Mouse (Mus musculus) midbrain, postnatal 0 days (tissue): ENCODE measurements around the gene Dtnb. TPM values are rescaled to one million over a fixed set of nuclear protein-coding genes. Genes with fewer than 3 reads are reported as not detected.

ENCODE experiments used
- ATAC-seq: fragments of 200-750 bp; cut with Nextera tagmentation; 2 replicates; pipeline ENCODE4 v1.8.0; 2017; ENCODE audit warnings: moderate number of reproducible peaks, mild to moderate bottlenecking, moderate TSS enrichment, moderate library complexity; ENCODE audit not compliant: low FRiP score
- DNase-seq: peaks from one replicate; pipeline ENCODE4 v3.0.0-alpha.2; 2015; ENCODE audit warnings: low spot score
- H3K27ac ChIP-seq: fragments of 300-500 bp; sonication (generic); 2 replicates; pipeline ENCODE4 v1.5.1; 2014; ENCODE audit warnings: low read depth, mild to moderate bottlenecking, low read length, mixed read lengths
- H3K27me3 ChIP-seq: fragments of 300-500 bp; sonication (generic); 2 replicates; pipeline ENCODE4 v1.6.1; 2014; ENCODE audit warnings: low read length, control low read depth, mixed read lengths; ENCODE audit not compliant: insufficient read depth
- H3K36me3 ChIP-seq: fragments of 300-500 bp; sonication (generic); 2 replicates; pipeline ENCODE4 v1.6.1; 2014; ENCODE audit warnings: low read length, control low read depth, mixed read lengths; ENCODE audit not compliant: insufficient read depth
- H3K4me1 ChIP-seq: fragments of 300-500 bp; sonication (generic); 2 replicates; pipeline ENCODE4 v1.6.1; 2014; ENCODE audit warnings: mild to moderate bottlenecking, control low read depth, antibody characterized with exemption, low read length, mixed read lengths; ENCODE audit not compliant: insufficient read depth
- H3K4me2 ChIP-seq: fragments of 300-500 bp; sonication (generic); 2 replicates; pipeline ENCODE4 v1.6.1; 2014; ENCODE audit warnings: low read depth, mild to moderate bottlenecking, low read length, mixed read lengths; ENCODE audit not compliant: poor library complexity, severe bottlenecking
- H3K4me3 ChIP-seq: fragments of 300-500 bp; sonication (generic); 2 replicates; pipeline ENCODE4 v1.5.1; 2014; ENCODE audit warnings: low read depth, mild to moderate bottlenecking, low read length, moderate library complexity
- H3K9ac ChIP-seq: fragments of 300-500 bp; sonication (generic); replicated peaks from 2 replicates; pipeline ENCODE4 v1.6.1; 2014; ENCODE audit warnings: mild to moderate bottlenecking, low read length, moderate library complexity, mixed read lengths; ENCODE audit not compliant: poor library complexity, severe bottlenecking
- H3K9me3 ChIP-seq: fragments of 300-500 bp; sonication (generic); 2 replicates; pipeline ENCODE4 v1.6.1; 2016; ENCODE audit warnings: low read length, control low read depth
- CTCF ChIP-seq: IDR thresholded peaks from 2 replicates; pipeline ENCODE4 v1.5.1; 2016; ENCODE audit warnings: antibody characterized with exemption, mild to moderate bottlenecking
- WGBS: fragments of 180-500 bp; shearing (Covaris S2); extraction: QIAGEN DNeasy Blood & Tissue Kit; methylation state at CpG from one replicate; pipeline ENCODE4 v1.1.7; 2014; 5-methylcytosine and 5-hydroxymethylcytosine counted together
- polyA plus RNA-seq: library from polyadenylated mRNA; unstranded; fragments of >200 nt; fragmentation: Nextera tagmentation; extraction: Ambion mirVana; gene quantifications from 2 replicates; pipeline ENCODE4 v1.2.1, GENCODE M21; 2015
- total RNA-seq: library from RNA; depleted of rRNA; stranded (reverse); fragments of >200 nt; gene quantifications from 2 replicates; pipeline ENCODE4 v1.2.3, GENCODE M21; 2014

Gene Dtnb
- total and polyA plus RNA-seq, 2 experiments from 2014 or later = 52.0 to 57.3 TPM

DNA sequence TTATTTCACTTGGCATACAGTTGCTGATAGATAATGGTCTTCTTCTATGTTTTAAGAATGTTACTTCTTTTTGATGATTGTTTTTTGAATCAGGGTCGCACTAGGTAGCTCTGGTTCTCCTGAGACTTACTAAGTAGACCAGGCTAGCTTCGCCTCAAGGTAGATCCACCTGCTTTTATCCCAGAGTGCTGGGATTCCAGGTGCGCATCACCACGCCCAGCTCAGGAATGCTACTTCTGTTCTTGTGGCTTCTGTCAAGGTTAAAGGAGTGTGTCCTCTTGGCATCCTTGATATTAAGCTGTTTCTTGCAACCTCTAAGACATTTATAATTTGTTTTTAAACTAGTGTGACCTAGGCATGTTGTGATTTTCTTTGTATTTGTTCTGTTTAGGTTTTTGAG lies 30.6 kb downstream of the Dtnb start:
- WGBS = 94% methylated on average over 4 of the region's 4 CpGs
- H3K4me2 ChIP-seq = no peak overlapping the region
- H3K9ac ChIP-seq = no peak overlapping the region
- H3K36me3 ChIP-seq = peaks cover 15% of the 10 kb centered on the region
- H3K9me3 ChIP-seq = no peaks in the 10 kb centered on the region
- TF ChIP-seq CTCF = no peak
- H3K27me3 ChIP-seq = no peaks in the 10 kb centered on the region
- no peak overlapping the region for H3K27ac ChIP-seq
- H3K4me3 ChIP-seq = no peak overlapping the region
- H3K4me1 ChIP-seq = no peaks in the 10 kb centered on the region
- ATAC-seq = no peak
- no peak for DNase-seq

DNA sequence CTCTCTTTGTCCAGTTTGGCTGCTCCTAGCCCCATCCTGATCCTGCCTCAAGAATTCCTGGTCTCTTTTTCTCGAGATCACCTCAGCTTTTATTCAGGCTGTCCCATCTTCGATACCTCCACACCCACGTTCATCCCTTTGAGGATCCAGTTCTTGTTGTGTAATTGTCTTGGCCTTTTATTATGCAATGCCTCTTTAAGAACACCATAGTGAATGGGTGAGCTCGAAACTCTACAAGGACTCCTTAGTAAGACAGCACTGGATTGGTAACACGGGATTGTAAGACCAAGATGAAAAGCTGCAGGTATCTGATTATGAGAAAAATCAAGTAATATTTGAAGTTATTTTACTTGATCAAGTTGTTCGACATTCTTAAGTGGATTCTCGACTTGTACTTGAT lies 34.0 kb downstream of the Dtnb start:
- Histone ChIP-seq H3K27ac (no peak overlapping the region), H3K4me2 (no peak overlapping the region), H3K4me1 (no peaks in the 10 kb centered on the region), H3K9ac (no peak overlapping the region), H3K4me3 (no peak overlapping the region), H3K36me3 (0 out of 2 replicates have a peak, but pooled peaks cover 3% of the 10 kb centered on the region), H3K27me3 (no peaks in the 10 kb centered on the region), H3K9me3 (no peaks in the 10 kb centered on the region)
- WGBS = 78% methylated on average over 7 of the region's 7 CpGs
- DNase-seq (no peak), ATAC-seq (no peak)
- no peak for TF ChIP-seq CTCF

DNA sequence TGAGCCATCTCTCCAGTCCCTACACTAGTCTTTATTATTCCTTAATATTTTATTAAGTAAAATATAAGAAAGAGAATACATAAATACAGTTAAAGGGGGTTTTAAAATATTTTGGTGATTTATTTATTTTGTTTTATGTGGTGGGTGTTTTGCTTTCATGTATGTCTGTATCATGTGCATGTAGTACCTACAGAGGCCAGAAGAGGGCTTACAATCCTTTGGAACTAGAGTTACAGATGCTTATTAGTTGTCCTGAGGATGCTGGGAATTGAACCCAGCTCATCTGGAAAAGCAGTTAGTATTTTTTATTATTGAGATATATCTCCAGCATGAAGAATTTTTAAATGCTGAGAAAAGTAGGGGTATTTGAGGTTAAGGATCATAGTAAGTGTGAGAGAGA lies 37.6 kb downstream of the Dtnb start:
- H3K4me3 ChIP-seq = no peak overlapping the region
- ATAC-seq (no peak), DNase-seq (no peak)
- H3K9ac ChIP-seq = no peak overlapping the region
- H3K4me2 ChIP-seq = no peak overlapping the region
- H3K27ac ChIP-seq = no peak overlapping the region
- H3K27me3 ChIP-seq = no peaks in the 10 kb centered on the region
- H3K36me3 ChIP-seq = 0 out of 2 replicates have a peak, but pooled peaks cover 3% of the 10 kb centered on the region
- no peaks in the 10 kb centered on the region for H3K4me1 ChIP-seq
- no peaks in the 10 kb centered on the region for H3K9me3 ChIP-seq
- TF ChIP-seq CTCF = peak; percentile 46

DNA sequence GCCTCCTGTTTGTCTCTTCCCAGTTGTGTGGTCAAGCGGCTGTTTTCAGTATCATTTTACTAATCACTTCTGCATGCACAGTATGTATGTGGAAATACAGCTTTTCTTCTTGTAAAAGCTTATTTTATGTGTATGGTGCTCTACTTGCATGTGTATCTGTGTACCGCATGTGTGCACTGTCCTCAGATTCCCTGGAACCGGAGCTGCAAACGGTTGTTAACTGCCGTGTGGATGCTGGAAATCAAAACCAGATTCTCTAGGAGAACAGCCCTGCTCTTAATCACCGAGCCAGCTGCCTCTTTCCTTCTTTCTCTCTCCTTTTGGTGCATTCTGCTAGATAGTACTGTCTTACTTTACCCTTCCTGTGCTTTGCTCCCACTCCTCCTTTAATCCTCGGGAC lies 39.7 kb downstream of the Dtnb start:
- no peak for ATAC-seq
- no peaks in the 10 kb centered on the region for H3K4me1 ChIP-seq
- H3K27ac ChIP-seq = no peak overlapping the region
- no peak overlapping the region for H3K9ac ChIP-seq
- H3K9me3 ChIP-seq = no peaks in the 10 kb centered on the region
- no peak for DNase-seq
- 82% methylated on average over 7 of the region's 7 CpGs for WGBS
- no peak for TF ChIP-seq CTCF
- H3K4me2 ChIP-seq = no peak overlapping the region
- no peaks in the 10 kb centered on the region; the same call in 1 of the 2 replicates for H3K36me3 ChIP-seq
- H3K27me3 ChIP-seq = no peaks in the 10 kb centered on the region
- H3K4me3 ChIP-seq = no peak overlapping the region

DNA sequence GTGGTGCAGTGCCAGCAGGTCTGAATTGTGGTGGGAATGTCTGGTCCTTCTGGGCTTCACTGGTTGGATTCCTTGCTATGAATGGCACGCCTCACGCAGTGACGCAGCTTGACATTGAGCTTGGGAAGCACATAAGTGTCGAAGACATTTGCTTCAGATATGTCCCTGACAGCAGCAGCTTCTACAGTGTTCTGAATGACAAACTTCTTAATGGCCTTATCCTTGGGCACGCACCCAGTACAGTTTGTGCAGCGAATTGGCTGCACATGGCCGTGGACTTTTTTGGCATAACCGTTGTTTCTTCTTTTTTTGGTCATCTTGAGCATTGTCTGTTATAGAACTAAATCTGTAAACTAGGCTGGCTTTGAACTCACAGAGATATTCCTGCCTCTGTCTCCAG lies 42.9 kb downstream of the Dtnb start:
- Histone ChIP-seq H3K4me3 (no peak overlapping the region), H3K9me3 (no peaks in the 10 kb centered on the region), H3K4me1 (no peaks in the 10 kb centered on the region), H3K4me2 (no peak overlapping the region), H3K27ac (no peak overlapping the region), H3K27me3 (no peaks in the 10 kb centered on the region), H3K36me3 (no peaks in the 10 kb centered on the region; the same call in 1 of the 2 replicates), H3K9ac (no peak overlapping the region)
- DNase-seq = no peak
- WGBS = 96% methylated on average over 8 of the region's 8 CpGs
- ATAC-seq = no peak
- TF ChIP-seq CTCF = no peak

DNA sequence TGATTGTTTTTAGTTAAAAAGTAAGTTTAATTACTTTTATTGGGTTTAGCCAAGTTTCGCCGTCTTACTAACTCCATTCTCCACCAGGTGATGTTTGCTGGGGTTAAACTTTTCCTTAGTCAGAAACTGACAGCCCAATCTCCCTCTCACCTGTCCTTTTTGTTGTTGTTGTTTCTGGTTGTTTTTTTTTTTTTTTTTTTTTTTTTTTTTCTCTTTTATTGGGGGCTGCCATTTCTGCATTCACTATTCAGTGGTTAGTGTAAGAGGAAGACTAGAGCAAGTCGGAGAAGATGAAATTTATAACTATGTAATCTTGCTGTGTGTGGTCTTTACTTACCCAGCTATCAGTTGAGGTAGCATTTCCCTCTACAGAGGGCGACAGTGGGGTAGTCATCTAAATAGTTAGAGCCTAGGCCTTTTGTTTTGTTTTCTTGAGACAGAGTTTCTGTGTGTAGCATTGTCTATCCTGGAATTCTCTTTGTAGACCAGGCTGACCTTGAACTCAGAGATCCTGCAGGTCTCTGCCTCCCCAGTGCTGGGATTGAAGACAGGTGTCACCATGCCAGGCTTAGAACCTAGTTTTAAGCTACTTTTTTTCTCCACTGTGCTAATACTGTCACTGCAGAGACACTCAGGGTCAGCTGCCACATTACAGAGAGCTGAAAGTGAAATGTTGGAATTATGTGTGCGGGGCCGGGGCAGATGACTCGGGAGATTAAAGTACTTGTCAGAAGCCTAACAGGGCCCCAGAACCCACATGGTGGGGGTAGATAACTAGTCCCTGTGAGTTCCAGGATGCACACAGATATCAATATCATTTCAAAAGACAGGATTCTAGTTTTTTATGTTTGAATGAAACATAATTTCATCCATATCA lies 46.2 kb downstream of the Dtnb start:
- Histone ChIP-seq H3K36me3 (no peaks in the 10 kb centered on the region; the same call in 1 of the 2 replicates), H3K9ac (no peak overlapping the region), H3K27ac (no peak overlapping the region), H3K9me3 (no peaks in the 10 kb centered on the region), H3K4me1 (no peaks in the 10 kb centered on the region), H3K4me2 (no peak overlapping the region), H3K4me3 (no peak overlapping the region), H3K27me3 (no peaks in the 10 kb centered on the region)
- no peak for DNase-seq
- WGBS = 93% methylated on average over 7 of the region's 7 CpGs
- TF ChIP-seq CTCF = no peak
- no peak for ATAC-seq
